Mouse (Mus musculus): Measurements from ENCODE around the gene Mgp. TPM values are rescaled to one million over a fixed set of nuclear protein-coding genes. Genes with fewer than 3 reads are reported as not detected.

Gene Mgp
- polyA plus RNA-seq, 1 experiment from 2014 or later: 139 TPM

DNA sequence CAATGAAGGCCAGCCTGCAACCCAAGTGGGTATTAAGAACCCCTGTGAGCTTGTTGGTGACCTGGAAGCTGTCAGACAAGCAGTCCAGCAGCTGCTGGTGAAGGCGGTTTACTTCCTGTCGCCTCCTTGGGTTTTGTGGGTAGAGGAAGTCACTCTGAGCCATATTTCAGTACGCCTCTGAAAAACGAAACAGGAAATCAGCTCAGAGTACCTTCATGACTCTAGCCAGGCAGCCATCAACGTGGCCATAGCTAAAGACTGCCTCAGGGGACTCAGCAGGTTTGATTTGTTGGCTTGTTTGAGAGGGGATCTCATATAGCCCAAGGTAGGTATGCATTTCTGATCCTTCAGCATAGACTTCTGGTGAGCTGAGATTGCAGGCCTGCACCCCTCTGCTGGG, 43.9 kb downstream of the Mgp start:
- Histone ChIP-seq H3K9ac (no peak overlapping the region), H3K36me3 (no peaks in the 10 kb centered on the region), H3K27me3 (replicated peaks) (no peaks in the 10 kb centered on the region), H3K4me2 (no peak overlapping the region), H3K4me3 (no peak overlapping the region), H3K27ac (ENCODE audit: poor library complexity, severe bottlenecking) (no peak overlapping the region), H3K4me1 (replicated peaks) (peaks cover 6% of the 10 kb centered on the region; the same call in 1 of the 2 replicates), H3K9me3 (replicated peaks) (no peaks in the 10 kb centered on the region)
- WGBS: 67% methylated on average over 5 of the region's 5 CpGs
- ATAC-seq (ENCODE audit: insufficient number of reproducible peaks, low FRiP score): no peak

- H3K9me3 ChIP-seq (replicated peaks): no peaks in the 10 kb centered on the region
- peak overlapping the region; percentile 77; the same call in 1 of the 2 replicates for H3K27ac ChIP-seq (ENCODE audit: poor library complexity, severe bottlenecking)
- WGBS: 31% methylated on average over 4 of the region's 4 CpGs
- H3K4me2 ChIP-seq: peak overlapping the region; percentile 64
- H3K4me3 ChIP-seq: peak overlapping the region; percentile 99
- H3K4me1 ChIP-seq (replicated peaks): peaks cover 6% of the 10 kb centered on the region; the same call in 1 of the 2 replicates
- no peaks in the 10 kb centered on the region for H3K27me3 ChIP-seq (replicated peaks)
- peak overlapping the region; percentile 65; the same call in 1 of the 2 replicates for H3K9ac ChIP-seq
- ATAC-seq (ENCODE audit: insufficient number of reproducible peaks, low FRiP score): no peak
- H3K36me3 ChIP-seq: peaks cover 18% of the 10 kb centered on the region
These were observed 46.9 kb downstream of the Mgp start for GRCm38 (mm10) chr6:136828681-136829080.

DNA sequence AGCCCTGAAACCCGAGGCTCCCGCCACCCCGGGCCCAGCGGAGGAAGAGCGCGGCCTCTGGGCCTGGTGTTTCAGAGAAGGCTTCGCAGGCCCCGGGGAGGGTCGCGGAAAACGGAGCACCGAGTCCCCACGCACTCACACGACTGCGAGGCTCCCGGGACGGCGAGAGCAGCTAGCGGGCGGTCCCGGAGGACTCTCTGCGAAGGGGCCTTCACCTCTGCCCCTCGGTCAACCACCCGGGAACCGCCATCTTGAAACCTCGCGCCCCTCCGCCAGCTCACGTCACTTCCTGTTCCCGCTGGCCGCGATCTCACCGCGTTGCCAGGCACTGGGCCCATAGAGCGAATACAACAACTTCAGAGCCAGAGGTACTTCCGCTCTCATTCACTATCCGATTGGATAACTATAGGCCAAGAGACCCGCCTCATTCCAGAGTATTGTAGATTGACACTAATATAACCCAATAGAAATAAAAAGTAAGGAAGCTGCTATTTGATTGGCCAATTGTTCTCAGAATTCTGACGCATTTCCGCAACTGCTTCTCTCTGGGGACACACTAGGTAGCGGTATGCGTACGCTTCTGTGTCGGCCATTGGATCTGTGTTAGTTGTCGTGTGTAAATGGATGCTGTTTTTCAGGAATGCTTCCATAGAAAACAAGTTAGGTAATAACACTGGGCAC, 47.6 kb downstream of the Mgp start, which contains the start of gene Wbp11:
Gene Wbp11 (minus strand): TSS at position 353 of the 681 bp plus-strand sequence.
- Histone ChIP-seq H3K4me2 (peak within 1 kb of the TSS; percentile 79), H3K27me3 (replicated peaks) (no peaks in the 10 kb centered on the region), H3K9me3 (replicated peaks) (no peaks in the 10 kb centered on the region), H3K36me3 (peaks cover 20% of the 10 kb centered on the region), H3K4me3 (peak within 1 kb of the TSS; percentile 99), H3K27ac (ENCODE audit: poor library complexity, severe bottlenecking) (peak within 1 kb of the TSS; percentile 87), H3K9ac (peak within 1 kb of the TSS; percentile 100), H3K4me1 (replicated peaks) (peaks cover 6% of the 10 kb centered on the region; the same call in 1 of the 2 replicates)
- ATAC-seq (ENCODE audit: insufficient number of reproducible peaks, low FRiP score): peak; percentile 100
- under 1% methylated on average over 45 of the region's 45 CpGs for whole genome bisulfite sequencing

DNA sequence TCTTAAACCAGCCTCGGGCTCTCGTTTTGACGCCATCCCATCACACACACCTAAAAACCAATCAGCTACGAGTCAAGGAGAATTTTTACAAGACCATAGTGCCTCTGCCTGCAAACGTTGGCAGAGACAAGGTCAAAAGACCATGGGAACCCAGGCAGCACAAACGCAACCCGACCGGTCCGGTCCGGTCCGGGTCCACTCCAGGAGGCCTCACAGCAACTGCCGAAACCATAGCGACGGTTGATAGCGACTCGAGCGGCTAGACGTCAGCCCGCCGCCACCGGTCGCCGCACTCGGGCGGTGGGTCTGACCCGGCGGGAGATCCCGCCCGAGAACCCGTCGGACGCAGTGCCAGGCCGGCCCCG, 48.1 kb downstream of the Mgp start, which contains the start of gene BC049715:
Gene BC049715 (plus strand): TSS at position 111 of the 365 bp plus-strand sequence.
- under 1% methylated on average over 34 of the region's 34 CpGs for WGBS
- Histone ChIP-seq H3K27ac (ENCODE audit: poor library complexity, severe bottlenecking) (peak within 1 kb of the TSS; percentile 87), H3K27me3 (replicated peaks) (no peaks in the 10 kb centered on the region), H3K4me1 (replicated peaks) (peaks cover 6% of the 10 kb centered on the region; the same call in 1 of the 2 replicates), H3K36me3 (peaks cover 25% of the 10 kb centered on the region), H3K9me3 (replicated peaks) (no peaks in the 10 kb centered on the region), H3K9ac (peak within 1 kb of the TSS; percentile 100), H3K4me2 (peak within 1 kb of the TSS; percentile 79), H3K4me3 (peak within 1 kb of the TSS; percentile 99)
- ATAC-seq (ENCODE audit: insufficient number of reproducible peaks, low FRiP score): peak; percentile 37; the same call in 1 of the 2 replicates

DNA sequence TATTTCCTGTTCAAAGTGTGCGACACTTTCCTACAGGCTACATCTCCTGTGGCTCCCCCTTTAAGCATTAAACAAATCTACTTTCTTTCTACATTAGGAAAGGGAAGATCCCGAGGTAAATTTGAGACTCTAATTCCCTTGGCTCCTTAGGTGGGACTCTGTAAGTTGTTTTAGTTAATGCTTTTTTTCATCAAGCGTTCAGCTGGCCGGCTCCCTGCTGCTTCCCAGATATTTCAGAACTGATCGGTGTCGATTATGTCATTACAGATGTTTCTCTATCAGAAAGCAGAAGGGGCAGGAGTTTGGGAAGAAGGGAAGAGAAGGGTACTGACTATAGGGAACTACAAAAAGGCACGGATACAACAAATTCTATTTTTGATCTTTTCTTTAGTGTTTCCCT, 48.5 kb downstream of the Mgp start:
- Histone ChIP-seq H3K36me3 (peaks cover 29% of the 10 kb centered on the region), H3K4me1 (replicated peaks) (peaks cover 6% of the 10 kb centered on the region; the same call in 1 of the 2 replicates), H3K9me3 (replicated peaks) (no peaks in the 10 kb centered on the region), H3K27me3 (replicated peaks) (no peaks in the 10 kb centered on the region), H3K9ac (peak overlapping the region; percentile 100), H3K27ac (ENCODE audit: poor library complexity, severe bottlenecking) (no peak overlapping the region), H3K4me3 (peak overlapping the region; percentile 99), H3K4me2 (peak overlapping the region; percentile 79)
- WGBS: 14% methylated on average over 7 of the region's 7 CpGs
- no peak for ATAC-seq (ENCODE audit: insufficient number of reproducible peaks, low FRiP score)

GRCm38 (mm10) chr6:136824987-136825386, 50.6 kb downstream of the Mgp start:
- ATAC-seq (ENCODE audit: insufficient number of reproducible peaks, low FRiP score): no peak
- H3K9me3 ChIP-seq (replicated peaks): no peaks in the 10 kb centered on the region
- peaks cover 50% of the 10 kb centered on the region for H3K36me3 ChIP-seq
- no peak overlapping the region for H3K27ac ChIP-seq (ENCODE audit: poor library complexity, severe bottlenecking)
- H3K9ac ChIP-seq: no peak overlapping the region
- 90% methylated on average over 8 of the region's 8 CpGs for WGBS
- no peak overlapping the region for H3K4me3 ChIP-seq
- H3K27me3 ChIP-seq (replicated peaks): no peaks in the 10 kb centered on the region
- no peak overlapping the region for H3K4me2 ChIP-seq
- H3K4me1 ChIP-seq (replicated peaks): peaks cover 17% of the 10 kb centered on the region

Other genes with a start within 250 kb of the Mgp start
- gene Plbd1, start 213.9 kb downstream of the Mgp start, polyA plus RNA-seq (2016; fragmentation: Nextera tagmentation; extraction: Ambion mirVana): 6.0 and 6.1 TPM in 2 replicates
- gene Gucy2c, start 94.1 kb downstream of the Mgp start, polyA plus RNA-seq (2016; fragmentation: Nextera tagmentation; extraction: Ambion mirVana): 0.06 TPM in 1 of 2 replicates, not detected in the other
- 0.41 and 0.45 TPM in 2 replicates for gene Hist4h4, start 71.4 kb downstream of the Mgp start, polyA plus RNA-seq (2016; fragmentation: Nextera tagmentation; extraction: Ambion mirVana)
- 85.2 and 86.2 TPM in 2 replicates for gene H2afj, start 67.6 kb downstream of the Mgp start, polyA plus RNA-seq (2016; fragmentation: Nextera tagmentation; extraction: Ambion mirVana)
- gene BC049715, start 48.2 kb downstream of the Mgp start, polyA plus RNA-seq (2016; fragmentation: Nextera tagmentation; extraction: Ambion mirVana): 1.5 and 2.0 TPM in 2 replicates
- gene Wbp11, start 47.6 kb downstream of the Mgp start, polyA plus RNA-seq (2016; fragmentation: Nextera tagmentation; extraction: Ambion mirVana): 90.5 and 91.8 TPM in 2 replicates
- gene Smco3, start 40.4 kb downstream of the Mgp start, polyA plus RNA-seq (2016; fragmentation: Nextera tagmentation; extraction: Ambion mirVana): not detected in 2 replicates
- gene Art4, start 18.1 kb downstream of the Mgp start, polyA plus RNA-seq (2016; fragmentation: Nextera tagmentation; extraction: Ambion mirVana): 21.8 and 22.5 TPM in 2 replicates
- 0.98 and 1.0 TPM in 2 replicates for gene Erp27, start 46.4 kb upstream of the Mgp start, polyA plus RNA-seq (2016; fragmentation: Nextera tagmentation; extraction: Ambion mirVana)
- 0.22 TPM in 1 of 2 replicates, not detected in the other for gene Pde6h, start 48.0 kb upstream of the Mgp start, polyA plus RNA-seq (2016; fragmentation: Nextera tagmentation; extraction: Ambion mirVana)
- gene Arhgdib, start 66.1 kb upstream of the Mgp start, polyA plus RNA-seq (2016; fragmentation: Nextera tagmentation; extraction: Ambion mirVana): 93.8 and 99.8 TPM in 2 replicates